Mouse (Mus musculus) CH12.LX (cell line): Measurements from ENCODE around the gene 4930455H04Rik. TPM values are rescaled to one million over a fixed set of nuclear protein-coding genes. Genes with fewer than 3 reads are reported as not detected.

Experiments
- DNase-seq: peaks from one replicate; pipeline ENCODE4 v3.0.0-alpha.2; 2013; ENCODE audit errors: extremely low read depth
- H3K27ac ChIP-seq: 2 replicates; pipeline ENCODE4 v1.5.1; 2012; ENCODE audit warnings: low read depth, mild to moderate bottlenecking, control low read depth, moderate library complexity; ENCODE audit not compliant: insufficient read depth
- H3K27me3 ChIP-seq: replicated peaks from 2 replicates; pipeline ENCODE3; 2012; ENCODE audit warnings: inconsistent platforms
- H3K36me3 ChIP-seq, 2 experiments: replicated peaks in 1 of 2; 2 replicates each; pipeline versions ENCODE3 to v1.6.1; 2012; ENCODE audit warnings: inconsistent platforms in 1 of 2, low read length in 1 of 2, mild to moderate bottlenecking in 1 of 2, mixed read lengths in 1 of 2, moderate library complexity in 1 of 2; ENCODE audit not compliant: control insufficient read depth in 1 of 2, insufficient read depth in 1 of 2
- H3K4me1 ChIP-seq, 2 experiments: 2 replicates each; pipeline ENCODE4 v1.6.1; 2012; ENCODE audit warnings: inconsistent platforms in 1 of 2, moderate library complexity in 1 of 2; ENCODE audit not compliant: insufficient read depth in 2 of 2, control insufficient read depth in 1 of 2
- H3K4me2 ChIP-seq: 2 replicates; pipeline ENCODE4 v1.6.1; 2012; ENCODE audit warnings: low read depth, mild to moderate bottlenecking, control low read depth; ENCODE audit not compliant: poor library complexity, insufficient read depth, severe bottlenecking
- H3K4me3 ChIP-seq, 3 experiments: fragments of 150-350 bp in 1 of 3; sonication (generic) in 1 of 3; replicated peaks in 1 of 3; 2 replicates each; pipeline versions ENCODE3 to v1.5.1; 2011 to 2012; ENCODE audit warnings: low read depth in 2 of 3, low read length in 2 of 3, mild to moderate bottlenecking in 2 of 3, moderate library complexity in 2 of 3, control low read depth in 1 of 3, improper control_type of control experiment in 1 of 3, inconsistent platforms in 1 of 3, mixed read lengths in 1 of 3; ENCODE audit not compliant: poor library complexity in 1 of 3
- H3K79me2 ChIP-seq: replicated peaks from 2 replicates; pipeline ENCODE4 v1.6.1; 2012; ENCODE audit warnings: mild to moderate bottlenecking, moderate library complexity; ENCODE audit not compliant: control insufficient read depth, poor library complexity, insufficient read depth, severe bottlenecking; ENCODE audit errors: extremely low read depth
- H3K9ac ChIP-seq: 2 replicates; pipeline ENCODE4 v1.6.1; 2012; ENCODE audit warnings: low read depth, mild to moderate bottlenecking, control low read depth, moderate library complexity; ENCODE audit not compliant: insufficient read depth
- H3K9me3 ChIP-seq: replicated peaks from 2 replicates; pipeline ENCODE3; 2012; ENCODE audit warnings: low read length, inconsistent platforms, mixed read lengths
- CHD1 ChIP-seq: IDR thresholded peaks from 2 replicates; pipeline ENCODE4 v1.6.1; 2012; ENCODE audit warnings: low read depth, low read length, improper control_type of control experiment, inconsistent platforms
- CHD2 ChIP-seq: IDR thresholded peaks from 2 replicates; pipeline ENCODE4 v1.6.1; 2011; ENCODE audit warnings: low read length, improper control_type of control experiment
- ELF1 ChIP-seq: IDR thresholded peaks from 2 replicates; pipeline ENCODE4 v1.6.1; 2014; ENCODE audit warnings: low read depth, mild to moderate bottlenecking, inconsistent platforms, low read length, improper control_type of control experiment
- EP300 ChIP-seq: IDR thresholded peaks from 2 replicates; pipeline ENCODE4 v1.6.1; 2011; ENCODE audit warnings: low read length, improper control_type of control experiment
- ETS1 ChIP-seq: conservative IDR thresholded peaks from 2 replicates; pipeline ENCODE4 v1.6.1; 2012; ENCODE audit warnings: low read depth, mild to moderate bottlenecking, inconsistent platforms, low read length, improper control_type of control experiment, moderate library complexity
- GABPA ChIP-seq: IDR thresholded peaks from 2 replicates; pipeline ENCODE4 v1.6.1; 2012; ENCODE audit warnings: low read depth, low read length, improper control_type of control experiment, inconsistent platforms; ENCODE audit not compliant: insufficient replicate concordance
- IRF4 ChIP-seq: IDR thresholded peaks from 2 replicates; pipeline ENCODE4 v1.6.1; 2014; ENCODE audit warnings: low read depth, mild to moderate bottlenecking, inconsistent platforms, low read length, improper control_type of control experiment
- KAT2A ChIP-seq: IDR thresholded peaks from 2 replicates; pipeline ENCODE4 v1.6.1; 2012; ENCODE audit warnings: low read length, improper control_type of control experiment, inconsistent platforms; ENCODE audit not compliant: insufficient replicate concordance
- MEF2A ChIP-seq: IDR thresholded peaks from 2 replicates; pipeline ENCODE4 v1.6.1; 2014; ENCODE audit warnings: low read depth, mild to moderate bottlenecking, inconsistent platforms, low read length, improper control_type of control experiment, borderline replicate concordance
- NELFE ChIP-seq: IDR thresholded peaks from 2 replicates; pipeline ENCODE4 v1.6.1; 2011; ENCODE audit warnings: low read depth, low read length, improper control_type of control experiment
- ZC3H11A ChIP-seq: IDR thresholded peaks from 2 replicates; pipeline ENCODE4 v1.6.1; 2012; ENCODE audit warnings: low read depth, mild to moderate bottlenecking, inconsistent platforms, low read length, improper control_type of control experiment
- ZNF384 ChIP-seq: IDR thresholded peaks from 2 replicates; pipeline ENCODE4 v1.6.1; 2012; ENCODE audit warnings: low read depth, low read length, improper control_type of control experiment, inconsistent platforms
- dilution Hi-C: fragments of 300-500 bp; cut with MboI; formaldehyde crosslinking; loops from 2 replicates; pipeline ENCODE4 v1.14.3; 2020; ENCODE audit warnings: low sequenced_read_pairs; ENCODE audit not compliant: extremely low pct_unique_long_range_greater_than_20kb, extremely low pct_ligation_motif_present
- in situ Hi-C: fragments of 300-500 bp; cut with MboI; formaldehyde crosslinking; loops from 3 replicates; pipeline ENCODE4 v1.14.3; 2019; ENCODE audit warnings: low sequenced_read_pairs, low pct_ligation_motif_present, low pct_unique_long_range_greater_than_20kb, mixed read lengths
- polyA plus RNA-seq: library from polyadenylated mRNA; unstranded; fragments of >175 nt; gene quantifications from 2 replicates; pipeline ENCODE4 v1.2.1, GENCODE M21; 2012; ENCODE audit warnings: low read depth; ENCODE audit not compliant: insufficient read length
- total RNA-seq, 2 experiments: library from RNA; depleted of rRNA; stranded (reverse); fragments of 300-350 nt in 1 of 2; fragments of >200 nt in 1 of 2; gene quantifications; 2 replicates each; pipeline ENCODE4 v1.2.3; 2012 to 2014

The 4930455H04Rik gene
- total and polyA plus RNA-seq, 3 experiments: not detected

- no peaks in the 10 kb centered on the region for H3K9me3 ChIP-seq
- dilution Hi-C loops: no loop called here
- no peak within 1 kb of the TSS for H3K27ac ChIP-seq
- H3K4me3 ChIP-seq: no peak within 1 kb of the TSS
- no peaks in the 10 kb centered on the region for H3K27me3 ChIP-seq
- H3K9ac ChIP-seq: no peak within 1 kb of the TSS
- no peaks in the 10 kb centered on the region for H3K4me1 ChIP-seq
- in situ Hi-C loops: no loop called here
- H3K4me2 ChIP-seq: no peak within 1 kb of the TSS
- no peak for DNase-seq
- no peaks in the 10 kb centered on the region for H3K36me3 ChIP-seq
- TF ChIP-seq ZNF384 (no peak), CHD2 (no peak)
- no peaks in the 10 kb centered on the region; the same call in 1 of the 2 replicates for H3K79me2 ChIP-seq
Measured at GRCm38 (mm10) chr3:116968540-116968997, 502 bp downstream of the 4930455H04Rik start, which contains the start of gene Palmd. Palmd (minus strand) TSS chr3:116968987.

- dilution Hi-C loops: no loop called here
Measured at GRCm38 (mm10) chr3:116969003-116969402, 936 bp downstream of the 4930455H04Rik start.

GRCm38 (mm10) chr3:116969786-116970185 lies 1.7 kb downstream of the 4930455H04Rik start:
- no peak overlapping the region for H3K9ac ChIP-seq
- H3K4me3 ChIP-seq: no peak overlapping the region
- dilution Hi-C loops (no loop called here), in situ Hi-C loops (no loop called here)
- H3K4me1 ChIP-seq: no peaks in the 10 kb centered on the region
- no peaks in the 10 kb centered on the region for H3K27me3 ChIP-seq
- no peaks in the 10 kb centered on the region for H3K36me3 ChIP-seq
- H3K79me2 ChIP-seq: no peaks in the 10 kb centered on the region; the same call in 1 of the 2 replicates
- no peak for DNase-seq
- H3K27ac ChIP-seq: no peak overlapping the region
- no peaks in the 10 kb centered on the region for H3K9me3 ChIP-seq
- TF ChIP-seq MEF2A (no peak), GABPA (no peak), CHD1 (no peak), IRF4 (no peak)
- H3K4me2 ChIP-seq: no peak overlapping the region

More at GRCm38 (mm10) chr3:116969003-116969402, 936 bp downstream of the 4930455H04Rik start:
- no peaks in the 10 kb centered on the region; the same call in 1 of the 2 replicates for H3K79me2 ChIP-seq
- no peaks in the 10 kb centered on the region for H3K4me1 ChIP-seq
- no peak overlapping the region for H3K9ac ChIP-seq
- no peaks in the 10 kb centered on the region for H3K9me3 ChIP-seq
- in situ Hi-C loops: no loop called here
- no peak for DNase-seq
- no peaks in the 10 kb centered on the region for H3K36me3 ChIP-seq
- H3K4me2 ChIP-seq: no peak overlapping the region
- no peak overlapping the region for H3K4me3 ChIP-seq
- TF ChIP-seq CHD1 (no peak), NELFE (no peak), ZC3H11A (no peak), CHD2 (no peak), ELF1 (no peak), KAT2A (no peak), ETS1 (no peak), EP300 (no peak)
- no peaks in the 10 kb centered on the region for H3K27me3 ChIP-seq
- no peak overlapping the region for H3K27ac ChIP-seq
